In the genomic region with DNA sequence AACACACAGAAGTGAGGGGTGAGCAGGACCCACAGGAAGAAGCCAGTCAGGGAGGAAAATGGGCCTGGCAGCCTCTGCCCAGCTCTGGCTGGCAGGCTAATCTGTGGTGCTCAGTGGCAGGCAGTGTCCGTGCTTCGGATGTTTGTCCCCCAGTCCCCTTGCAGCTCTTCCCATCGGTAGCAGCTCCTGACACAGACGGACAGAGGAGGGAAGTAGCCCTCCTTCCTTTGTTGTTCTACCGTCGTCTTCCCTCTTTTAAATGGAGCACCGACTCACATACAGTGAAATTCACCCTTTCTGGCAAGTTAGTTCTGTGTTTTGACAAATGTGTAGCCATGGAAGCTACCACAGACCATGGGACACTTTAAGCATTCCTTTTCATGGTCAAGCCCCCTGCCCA, we compare ENCODE assay signal across 20 mouse cellular contexts. TPM values are rescaled to one million over a fixed set of nuclear protein-coding genes. Genes with fewer than 3 reads are reported as not detected.
DNase-seq lines count a peak whose midpoint lies in the region; ATAC-seq lines count a peak whose summit lies in the region.
"Had no signal": no experiment of that assay in that cellular context is flagged by ENCODE, and none has a peak within 500 bp of the region (broad histone marks: within the 10 kb centered on the region; RNA-seq: fewer than 3 reads in every experiment).

No protein-coding gene starts in this region.

- peaks cover 40% of the 10 kb centered on the region for H3K4me1 ChIP-seq in forebrain, embryonic 13.5 days
- H3K4me1 ChIP-seq in forebrain, embryonic 11.5 days (replicated peaks; ENCODE audit: control insufficient read depth, insufficient read depth, low read length) = peaks cover 17% of the 10 kb centered on the region
- peaks cover 33% of the 10 kb centered on the region for H3K4me1 ChIP-seq in heart, embryonic 16.5 days (ENCODE audit: control insufficient read depth, insufficient read depth, low read length)
- peaks cover 54% of the 10 kb centered on the region for H3K4me1 ChIP-seq in midbrain, embryonic 10.5 days
- peaks cover 39% of the 10 kb centered on the region for H3K4me1 ChIP-seq in midbrain, embryonic 15.5 days

- WGBS in forebrain, embryonic 13.5 days = 24% methylated on average over 7 of the region's 7 CpGs
- WGBS in forebrain, embryonic 11.5 days = 33% methylated on average over 7 of the region's 7 CpGs
- whole genome bisulfite sequencing in heart, embryonic 16.5 days = 20% methylated on average over 7 of the region's 7 CpGs
- 48% methylated on average over 7 of the region's 7 CpGs for WGBS in midbrain, embryonic 10.5 days
- 36% methylated on average over 7 of the region's 7 CpGs for WGBS in midbrain, embryonic 15.5 days

- no peak for ATAC-seq in forebrain, embryonic 13.5 days
- no peak for ATAC-seq in forebrain, embryonic 11.5 days (replicated peaks; ENCODE audit: low FRiP score)
- ATAC-seq in heart, embryonic 16.5 days (replicated peaks; ENCODE audit: extremely low read depth, insufficient read depth, low FRiP score) = peak; percentile 10; the same call in 1 of the 2 replicates
- ATAC-seq in midbrain, embryonic 15.5 days (replicated peaks) = no peak
- ATAC-seq: forebrain, embryonic 14.5 days; hindbrain, postnatal 0 days; liver, embryonic 12.5 days had no signal

- no peaks in the 10 kb centered on the region for H3K36me3 ChIP-seq in forebrain, embryonic 13.5 days (ENCODE audit: poor library complexity, severe bottlenecking)
- no peaks in the 10 kb centered on the region for H3K36me3 ChIP-seq in forebrain, embryonic 11.5 days (ENCODE audit: control insufficient read depth, insufficient read depth, low read length)
- H3K36me3 ChIP-seq in heart, embryonic 16.5 days (ENCODE audit: control insufficient read depth, insufficient read depth) = no peaks in the 10 kb centered on the region
- H3K36me3 ChIP-seq in midbrain, embryonic 10.5 days = no peaks in the 10 kb centered on the region
- H3K36me3 ChIP-seq in midbrain, embryonic 15.5 days (replicated peaks) = no peaks in the 10 kb centered on the region
- H3K36me3 ChIP-seq: embryonic facial prominence, embryonic 15.5 days; liver, embryonic 12.5 days; lung, embryonic 15.5 days had no signal

- H3K27ac ChIP-seq in forebrain, embryonic 13.5 days = no peak overlapping the region
- H3K27ac ChIP-seq in forebrain, embryonic 11.5 days (ENCODE audit: low read depth, low read length) = no peak overlapping the region
- H3K27ac ChIP-seq in heart, embryonic 16.5 days (ENCODE audit: low read length) = peak overlapping the region; percentile 87
- peak overlapping the region; percentile 52; the same call in 1 of the 2 replicates for H3K27ac ChIP-seq in midbrain, embryonic 10.5 days (replicated peaks)
- no peak overlapping the region for H3K27ac ChIP-seq in midbrain, embryonic 15.5 days
- H3K27ac ChIP-seq: embryonic facial prominence, embryonic 15.5 days; hindbrain, postnatal 0 days; left cerebral cortex, adult 2 months; liver, embryonic 12.5 days; lung, embryonic 15.5 days had no signal

- DNase-seq in forebrain, embryonic 11.5 days (ENCODE audit: low spot score) = no peak
- DNase-seq in heart, postnatal 4 days = no peak
- DNase-seq in midbrain, embryonic 10.5 days (ENCODE audit: low spot score) = no peak
- DNase-seq in retina, embryonic 14.5 days (ENCODE audit: low spot score) = peak; percentile 26
- no peak for DNase-seq in c-Kit-positive CD71-positive TER-119-positive erythroid progenitor cells, embryonic 14.5 days (ENCODE audit: low spot score)
- DNase-seq: adrenal gland, adult 2 months; cerebellum, postnatal 10 days; embryo, embryonic 11 days; right cerebral cortex, postnatal 14 days; thymus, postnatal 14 days had no signal

- no peak overlapping the region for H3K4me3 ChIP-seq in forebrain, embryonic 13.5 days
- H3K4me3 ChIP-seq in forebrain, embryonic 11.5 days (ENCODE audit: low read depth, low read length) = no peak overlapping the region
- H3K4me3 ChIP-seq in heart, embryonic 16.5 days (ENCODE audit: low read length) = 0 out of 2 replicates have a peak overlapping the region, but pooled peaks have one; percentile 9
- H3K4me3 ChIP-seq in midbrain, embryonic 10.5 days = no peak overlapping the region
- H3K4me3 ChIP-seq in midbrain, embryonic 15.5 days = no peak overlapping the region
- H3K4me3 ChIP-seq: embryonic facial prominence, embryonic 15.5 days; left cerebral cortex, adult 2 months; liver, embryonic 12.5 days; lung, embryonic 15.5 days had no signal

- H3K9me3 ChIP-seq in forebrain, embryonic 13.5 days (replicated peaks) = no peaks in the 10 kb centered on the region
- H3K9me3 ChIP-seq in forebrain, embryonic 11.5 days (ENCODE audit: control insufficient read depth, low read length) = no peaks in the 10 kb centered on the region
- no peaks in the 10 kb centered on the region for H3K9me3 ChIP-seq in heart, embryonic 16.5 days (replicated peaks; ENCODE audit: control insufficient read depth, low read length)
- H3K9me3 ChIP-seq in midbrain, embryonic 10.5 days (replicated peaks) = no peaks in the 10 kb centered on the region
- H3K9me3 ChIP-seq in midbrain, embryonic 15.5 days = no peaks in the 10 kb centered on the region
- H3K9me3 ChIP-seq: embryonic facial prominence, embryonic 15.5 days; liver, embryonic 12.5 days; lung, embryonic 15.5 days had no signal

- H3K9ac ChIP-seq in forebrain, embryonic 13.5 days = no peak overlapping the region
- H3K9ac ChIP-seq in forebrain, embryonic 11.5 days (ENCODE audit: low read length) = no peak overlapping the region
- no peak overlapping the region for H3K9ac ChIP-seq in heart, embryonic 16.5 days (ENCODE audit: low read length)
- H3K9ac ChIP-seq in midbrain, embryonic 15.5 days = no peak overlapping the region
- H3K9ac ChIP-seq: embryonic facial prominence, embryonic 15.5 days; liver, embryonic 12.5 days; lung, embryonic 15.5 days had no signal

- peak overlapping the region; percentile 20; the same call in 1 of the 2 replicates for H3K4me2 ChIP-seq in forebrain, embryonic 13.5 days
- H3K4me2 ChIP-seq in forebrain, embryonic 11.5 days (ENCODE audit: low read depth, low read length, severe bottlenecking) = no peak overlapping the region
- peak overlapping the region; percentile 52 for H3K4me2 ChIP-seq in heart, embryonic 16.5 days (ENCODE audit: low read depth, low read length)
- H3K4me2 ChIP-seq in midbrain, embryonic 15.5 days = no peak overlapping the region
- H3K4me2 ChIP-seq: embryonic facial prominence, embryonic 15.5 days; liver, embryonic 12.5 days; lung, embryonic 15.5 days had no signal

- peaks cover 43% of the 10 kb centered on the region for H3K27me3 ChIP-seq in forebrain, embryonic 13.5 days
- peaks cover 28% of the 10 kb centered on the region for H3K27me3 ChIP-seq in forebrain, embryonic 11.5 days (ENCODE audit: control insufficient read depth, insufficient read depth, low read length)
- no peaks in the 10 kb centered on the region for H3K27me3 ChIP-seq in heart, embryonic 16.5 days (ENCODE audit: control insufficient read depth, insufficient read depth, low read length)
- peaks cover 64% of the 10 kb centered on the region for H3K27me3 ChIP-seq in midbrain, embryonic 10.5 days (ENCODE audit: low read depth, poor library complexity, severe bottlenecking)
- 0 out of 2 replicates have a peak, but pooled peaks cover 8% of the 10 kb centered on the region for H3K27me3 ChIP-seq in midbrain, embryonic 15.5 days (replicated peaks)
- H3K27me3 ChIP-seq: embryonic facial prominence, embryonic 15.5 days; liver, embryonic 12.5 days; lung, embryonic 15.5 days had no signal

RNA-seq across cellular contexts. Expression of a gene that starts 38.2 kb away (rescaled TPM):
- polyA plus RNA-seq in forebrain, embryonic 13.5 days (2015; fragmentation: Nextera tagmentation; extraction: Ambion mirVana) = 0.25 and 0.37 TPM in 2 replicates
- polyA plus RNA-seq in forebrain, embryonic 11.5 days (2014; fragmentation: Nextera tagmentation; extraction: Ambion mirVana) = 0.13 and 0.24 TPM in 2 replicates
- 0.16 TPM in 2 replicates for polyA plus RNA-seq in heart, embryonic 16.5 days (2015; fragmentation: Nextera tagmentation; extraction: Ambion mirVana)
- under 1 TPM in 1 of 2 experiments, not detected in 1; 0.12 TPM for total RNA-seq in heart, postnatal 4 days (2021)
- polyA plus RNA-seq in midbrain, embryonic 10.5 days (2016; fragmentation: Nextera tagmentation; extraction: Ambion mirVana) = 0.19 TPM in 1 of 2 replicates, not detected in the other
- 0.31 and 0.45 TPM in 2 replicates for polyA plus RNA-seq in midbrain, embryonic 15.5 days (2015; fragmentation: Nextera tagmentation; extraction: Ambion mirVana)
- total RNA-seq: adrenal gland, adult 2 months; hindbrain, postnatal 0 days; layer of hippocampus, adult 8-10 months; left cerebral cortex, adult 2 months had no signal
- polyA plus RNA-seq: forebrain, embryonic 14.5 days had no signal

Comparison
In these comparisons a context has a peak if more than half of its experiments do, and no peak if none do; other contexts are left out.
1. H3K27ac ChIP-seq: peak in heart, embryonic 16.5 days (single experiment) and midbrain, embryonic 10.5 days (single experiment); none in forebrain, embryonic 13.5 days (single experiment), forebrain, embryonic 11.5 days (single experiment) and midbrain, embryonic 15.5 days (single experiment).
2. H3K4me2 ChIP-seq: peak in forebrain, embryonic 13.5 days (single experiment) and heart, embryonic 16.5 days (single experiment); none in forebrain, embryonic 11.5 days (single experiment) and midbrain, embryonic 15.5 days (single experiment).